Mouse (Mus musculus) stomach, postnatal 0 days (tissue): ENCODE data around the gene Dusp10.

Source experiments
- CTCF ChIP-seq: IDR thresholded peaks from 2 replicates; pipeline ENCODE4 v1.5.1; 2016; ENCODE audit warnings: antibody characterized with exemption, low read depth, mild to moderate bottlenecking, moderate library complexity
- EP300 ChIP-seq: optimal IDR thresholded peaks from 2 replicates; pipeline ENCODE3; 2016; ENCODE audit warnings: antibody characterized with exemption

GRCm38 (mm10) chr1:184047818-184048217 is 34.7 kb downstream of the Dusp10 start:
- TF ChIP-seq CTCF (no peak), EP300 (no peak)
